Mouse (Mus musculus): Measurements from ENCODE around the gene Epha4. TPM values are rescaled to one million over a fixed set of nuclear protein-coding genes. Genes with fewer than 3 reads are reported as not detected.

Epha4 gene
- polyA plus RNA-seq, 1 experiment, result 5.2 TPM

GRCm38 (mm10) chr1:77410716-77411115 lies 104.2 kb downstream of the Epha4 start:
- Histone ChIP-seq H3K27ac (ENCODE audit: insufficient read depth, low read depth, low read length) (no peak overlapping the region), H3K27me3 (replicated peaks; ENCODE audit: control insufficient read depth, insufficient read depth, low read length) (no peaks in the 10 kb centered on the region), H3K36me3 (ENCODE audit: control insufficient read depth, insufficient read depth, low read length) (no peaks in the 10 kb centered on the region), H3K4me1 (ENCODE audit: control insufficient read depth, insufficient read depth, low read length) (no peaks in the 10 kb centered on the region), H3K4me3 (ENCODE audit: insufficient read depth, low read depth, low read length) (no peak overlapping the region)
- no peak for DNase-seq
- WGBS, result 97% methylated on average over 2 of the region's 2 CpGs
- TF ChIP-seq POLR2A (IDR thresholded peaks at IDR 0.05; ENCODE audit: low read depth, low read length) (no peak), CTCF (conservative IDR thresholded peaks at IDR 0.05; ENCODE audit: insufficient read depth, insufficient read length, low read depth, low read length) (no peak)

- Histone ChIP-seq H3K36me3 (ENCODE audit: control insufficient read depth, insufficient read depth, low read length) (no peaks in the 10 kb centered on the region), H3K4me3 (ENCODE audit: insufficient read depth, low read depth, low read length) (no peak overlapping the region), H3K27me3 (replicated peaks; ENCODE audit: control insufficient read depth, insufficient read depth, low read length) (no peaks in the 10 kb centered on the region), H3K4me1 (ENCODE audit: control insufficient read depth, insufficient read depth, low read length) (no peaks in the 10 kb centered on the region), H3K27ac (ENCODE audit: insufficient read depth, low read depth, low read length) (no peak overlapping the region)
- TF ChIP-seq POLR2A (IDR thresholded peaks at IDR 0.05; ENCODE audit: low read depth, low read length) (no peak), CTCF (conservative IDR thresholded peaks at IDR 0.05; ENCODE audit: insufficient read depth, insufficient read length, low read depth, low read length) (no peak)
- WGBS, result 79% methylated on average over 3 of the region's 3 CpGs
- DNase-seq, result peak; percentile 65
Measured at GRCm38 (mm10) chr1:77410153-77410552, 104.7 kb downstream of the Epha4 start.

GRCm38 (mm10) chr1:77409509-77409908 lies 105.4 kb downstream of the Epha4 start:
- Histone ChIP-seq H3K27me3 (replicated peaks; ENCODE audit: control insufficient read depth, insufficient read depth, low read length) (no peaks in the 10 kb centered on the region), H3K36me3 (ENCODE audit: control insufficient read depth, insufficient read depth, low read length) (no peaks in the 10 kb centered on the region), H3K4me1 (ENCODE audit: control insufficient read depth, insufficient read depth, low read length) (no peaks in the 10 kb centered on the region), H3K27ac (ENCODE audit: insufficient read depth, low read depth, low read length) (no peak overlapping the region), H3K4me3 (ENCODE audit: insufficient read depth, low read depth, low read length) (no peak overlapping the region)
- 96% methylated on average over 8 of the region's 8 CpGs for WGBS
- TF ChIP-seq POLR2A (IDR thresholded peaks at IDR 0.05; ENCODE audit: low read depth, low read length) (no peak), CTCF (conservative IDR thresholded peaks at IDR 0.05; ENCODE audit: insufficient read depth, insufficient read length, low read depth, low read length) (no peak)
- DNase-seq, result no peak

GRCm38 (mm10) chr1:77407417-77407816 lies 107.5 kb downstream of the Epha4 start:
- Histone ChIP-seq H3K27me3 (replicated peaks; ENCODE audit: control insufficient read depth, insufficient read depth, low read length) (no peaks in the 10 kb centered on the region), H3K4me3 (ENCODE audit: insufficient read depth, low read depth, low read length) (no peak overlapping the region), H3K36me3 (ENCODE audit: control insufficient read depth, insufficient read depth, low read length) (no peaks in the 10 kb centered on the region), H3K4me1 (ENCODE audit: control insufficient read depth, insufficient read depth, low read length) (no peaks in the 10 kb centered on the region), H3K27ac (ENCODE audit: insufficient read depth, low read depth, low read length) (no peak overlapping the region)
- DNase-seq, result no peak
- TF ChIP-seq POLR2A (IDR thresholded peaks at IDR 0.05; ENCODE audit: low read depth, low read length), result no peak
- TF ChIP-seq CTCF (conservative IDR thresholded peaks at IDR 0.05; ENCODE audit: insufficient read depth, insufficient read length, low read depth, low read length), result no peak
- 59% methylated on average over 9 of the region's 9 CpGs for WGBS

- Histone ChIP-seq H3K4me3 (ENCODE audit: insufficient read depth, low read depth, low read length) (no peak overlapping the region), H3K27ac (ENCODE audit: insufficient read depth, low read depth, low read length) (no peak overlapping the region), H3K27me3 (replicated peaks; ENCODE audit: control insufficient read depth, insufficient read depth, low read length) (no peaks in the 10 kb centered on the region), H3K4me1 (ENCODE audit: control insufficient read depth, insufficient read depth, low read length) (no peaks in the 10 kb centered on the region), H3K36me3 (ENCODE audit: control insufficient read depth, insufficient read depth, low read length) (no peaks in the 10 kb centered on the region)
- TF ChIP-seq CTCF (conservative IDR thresholded peaks at IDR 0.05; ENCODE audit: insufficient read depth, insufficient read length, low read depth, low read length) (no peak), POLR2A (IDR thresholded peaks at IDR 0.05; ENCODE audit: low read depth, low read length) (no peak)
- no peak for DNase-seq
- WGBS, result 82% methylated on average over 9 of the region's 9 CpGs
Measured at GRCm38 (mm10) chr1:77406631-77407030, 108.3 kb downstream of the Epha4 start.

- no peaks in the 10 kb centered on the region for H3K27me3 ChIP-seq (replicated peaks; ENCODE audit: control insufficient read depth, insufficient read depth, low read length)
- H3K27ac ChIP-seq (ENCODE audit: insufficient read depth, low read depth, low read length), result no peak overlapping the region
- 91% methylated on average over 10 of the region's 10 CpGs for WGBS
- TF ChIP-seq POLR2A (IDR thresholded peaks at IDR 0.05; ENCODE audit: low read depth, low read length) (no peak), CTCF (conservative IDR thresholded peaks at IDR 0.05; ENCODE audit: insufficient read depth, insufficient read length, low read depth, low read length) (no peak)
- DNase-seq, result no peak
- no peak overlapping the region for H3K4me3 ChIP-seq (ENCODE audit: insufficient read depth, low read depth, low read length)
- H3K36me3 ChIP-seq (ENCODE audit: control insufficient read depth, insufficient read depth, low read length), result no peaks in the 10 kb centered on the region
- no peaks in the 10 kb centered on the region for H3K4me1 ChIP-seq (ENCODE audit: control insufficient read depth, insufficient read depth, low read length)
Measured at GRCm38 (mm10) chr1:77404537-77404936, 110.4 kb downstream of the Epha4 start.

- Histone ChIP-seq H3K27ac (ENCODE audit: insufficient read depth, low read depth, low read length) (no peak overlapping the region), H3K27me3 (replicated peaks; ENCODE audit: control insufficient read depth, insufficient read depth, low read length) (no peaks in the 10 kb centered on the region), H3K36me3 (ENCODE audit: control insufficient read depth, insufficient read depth, low read length) (no peaks in the 10 kb centered on the region), H3K4me3 (ENCODE audit: insufficient read depth, low read depth, low read length) (no peak overlapping the region), H3K4me1 (ENCODE audit: control insufficient read depth, insufficient read depth, low read length) (no peaks in the 10 kb centered on the region)
- no peak for TF ChIP-seq CTCF (conservative IDR thresholded peaks at IDR 0.05; ENCODE audit: insufficient read depth, insufficient read length, low read depth, low read length)
- no peak for TF ChIP-seq POLR2A (IDR thresholded peaks at IDR 0.05; ENCODE audit: low read depth, low read length)
- 86% methylated on average over 4 of the region's 4 CpGs for WGBS
- no peak for DNase-seq
Measured at GRCm38 (mm10) chr1:77402942-77403341, 111.9 kb downstream of the Epha4 start.

GRCm38 (mm10) chr1:77401465-77401864 lies 113.4 kb downstream of the Epha4 start:
- TF ChIP-seq POLR2A (IDR thresholded peaks at IDR 0.05; ENCODE audit: low read depth, low read length), result no peak
- TF ChIP-seq CTCF (conservative IDR thresholded peaks at IDR 0.05; ENCODE audit: insufficient read depth, insufficient read length, low read depth, low read length), result no peak
- Histone ChIP-seq H3K36me3 (ENCODE audit: control insufficient read depth, insufficient read depth, low read length) (no peaks in the 10 kb centered on the region), H3K27me3 (replicated peaks; ENCODE audit: control insufficient read depth, insufficient read depth, low read length) (no peaks in the 10 kb centered on the region), H3K4me3 (ENCODE audit: insufficient read depth, low read depth, low read length) (no peak overlapping the region), H3K4me1 (ENCODE audit: control insufficient read depth, insufficient read depth, low read length) (no peaks in the 10 kb centered on the region), H3K27ac (ENCODE audit: insufficient read depth, low read depth, low read length) (no peak overlapping the region)
- WGBS, result 84% methylated on average over 1 of the region's 1 CpGs
- no peak for DNase-seq
